Mouse (Mus musculus) layer of hippocampus, postnatal 25 days (tissue): Measurements from ENCODE around the gene Pilra. TPM values are rescaled to one million over a fixed set of nuclear protein-coding genes. Genes with fewer than 3 reads are reported as not detected.
A peak's percentile ranks its signal among the peaks of the same experiment; 100 is the strongest.
"Not testable (repeated sequence)": the region's sequence is repeated elsewhere in the genome, so short reads cannot be mapped to it uniquely, and the experiment has no call there.

Source experiments
- DNase-seq, 2 experiments: peaks; one replicate each; pipeline ENCODE4 v3.0.0; 2022; ENCODE audit warnings: mixed read lengths in 2 of 2, low spot score in 1 of 2; ENCODE audit errors: extremely low spot score in 1 of 2
- total RNA-seq, 2 experiments: library from RNA; stranded (reverse); gene quantifications; 2 replicates each; pipeline ENCODE4 v1.2.3; 2021

Gene Pilra
- under 1 TPM; 0.82 to 0.91 TPM for total RNA-seq

GRCm38 (mm10) chr5:137835966-137836520, at the start of gene Pilra:
Gene Pilra, minus strand, starts transcription at chr5:137836281.
- not testable (repeated sequence) for DNase-seq

GRCm38 (mm10) chr5:137883345-137883744, 47.3 kb upstream of the Pilra start:
- no peak for DNase-seq

GRCm38 (mm10) chr5:137882922-137883321, 46.8 kb upstream of the Pilra start:
- DNase-seq = no peak

GRCm38 (mm10) chr5:137877860-137878259, 41.8 kb upstream of the Pilra start:
- peak in 1 of 2 experiments; percentile 24 for DNase-seq

- DNase-seq = no peak
Observed at GRCm38 (mm10) chr5:137875054-137875453, 39.0 kb upstream of the Pilra start.

- not testable (repeated sequence) for DNase-seq
Observed at GRCm38 (mm10) chr5:137872381-137872702, 36.3 kb upstream of the Pilra start.

- DNase-seq = not testable (repeated sequence)
Observed at GRCm38 (mm10) chr5:137871644-137872380, 35.7 kb upstream of the Pilra start, which contains the start of gene Pilrb2. Gene Pilrb2, minus strand, starts transcription at chr5:137871815.

- not testable (repeated sequence) for DNase-seq
Observed at GRCm38 (mm10) chr5:137868600-137868999, 32.5 kb upstream of the Pilra start.

- DNase-seq = not testable (repeated sequence)
Observed at GRCm38 (mm10) chr5:137864008-137864407, 27.9 kb upstream of the Pilra start.

GRCm38 (mm10) chr5:137857960-137858710, 22.1 kb upstream of the Pilra start, which contains the start of gene Pilrb1:
Gene Pilrb1, minus strand, starts transcription at chr5:137858106.
- not testable (repeated sequence) for DNase-seq

GRCm38 (mm10) chr5:137856870-137857269, 20.8 kb upstream of the Pilra start:
- DNase-seq = not testable (repeated sequence)

GRCm38 (mm10) chr5:137854907-137855306, 18.8 kb upstream of the Pilra start:
- DNase-seq = not testable (repeated sequence)

- not testable (repeated sequence) for DNase-seq
Observed at GRCm38 (mm10) chr5:137850313-137850712, 14.2 kb upstream of the Pilra start.

GRCm38 (mm10) chr5:137837110-137837509, 1.0 kb upstream of the Pilra start:
- DNase-seq = not testable (repeated sequence)

GRCm38 (mm10) chr5:137836611-137837010, 530 bp upstream of the Pilra start:
- no peak for DNase-seq

- no peak for DNase-seq
Observed at GRCm38 (mm10) chr5:137833500-137833899, 2.6 kb downstream of the Pilra start.

- DNase-seq = no peak
Observed at GRCm38 (mm10) chr5:137831506-137831905, 4.6 kb downstream of the Pilra start.

- no peak for DNase-seq
Observed at GRCm38 (mm10) chr5:137831106-137831505, 5.0 kb downstream of the Pilra start.

- no peak for DNase-seq
Observed at GRCm38 (mm10) chr5:137830238-137830637, 5.8 kb downstream of the Pilra start.

GRCm38 (mm10) chr5:137828694-137829093, 7.4 kb downstream of the Pilra start:
- no peak for DNase-seq

- DNase-seq = no peak
Observed at GRCm38 (mm10) chr5:137826421-137826820, 9.7 kb downstream of the Pilra start.
